Mouse (Mus musculus): ENCODE results near the gene Appl2.

Appl2 gene

DNA sequence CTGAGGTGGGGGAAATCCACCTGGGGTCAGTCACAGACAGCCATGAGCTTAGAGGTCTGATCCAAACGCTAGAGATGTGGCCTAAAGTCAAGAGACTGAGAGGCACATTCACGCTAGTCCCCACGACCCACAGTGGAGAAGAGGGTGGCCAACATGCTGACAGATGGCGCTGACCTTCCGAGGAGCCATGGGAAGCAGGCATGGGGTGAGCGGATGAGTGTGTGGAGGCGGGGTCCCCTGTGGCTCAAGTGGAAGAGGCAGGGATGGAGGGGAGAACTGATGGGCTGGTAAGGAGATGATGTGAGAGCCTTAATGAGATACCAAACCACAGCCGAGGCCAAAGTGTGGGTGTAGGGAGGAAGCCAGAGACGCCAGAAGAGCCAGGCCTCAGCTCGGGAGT, 16.8 kb downstream of the Appl2 start:
- no peak for DNase-seq (ENCODE audit: low spot score in 2 of 2)

DNA sequence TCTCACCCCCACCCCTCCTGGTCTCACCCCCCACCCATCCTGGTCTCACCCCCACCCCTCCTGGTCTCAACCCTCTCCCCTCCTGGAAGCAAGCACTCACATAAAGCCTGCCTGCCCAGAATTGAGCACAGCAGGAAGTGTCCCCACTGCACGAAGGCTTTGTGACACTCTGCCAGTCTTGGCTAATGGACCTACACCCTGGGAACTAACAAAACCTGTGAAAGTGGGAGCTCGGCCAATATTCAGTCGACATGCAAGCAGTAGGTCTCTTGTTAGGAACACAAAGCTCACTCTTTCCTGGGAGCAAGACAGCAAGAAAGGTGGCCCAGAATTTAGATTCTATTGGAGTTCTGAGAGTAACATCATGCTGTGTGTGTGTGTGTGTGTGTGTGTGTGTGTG, 17.6 kb downstream of the Appl2 start:
- DNase-seq (ENCODE audit: low spot score in 2 of 2): no peak

DNA sequence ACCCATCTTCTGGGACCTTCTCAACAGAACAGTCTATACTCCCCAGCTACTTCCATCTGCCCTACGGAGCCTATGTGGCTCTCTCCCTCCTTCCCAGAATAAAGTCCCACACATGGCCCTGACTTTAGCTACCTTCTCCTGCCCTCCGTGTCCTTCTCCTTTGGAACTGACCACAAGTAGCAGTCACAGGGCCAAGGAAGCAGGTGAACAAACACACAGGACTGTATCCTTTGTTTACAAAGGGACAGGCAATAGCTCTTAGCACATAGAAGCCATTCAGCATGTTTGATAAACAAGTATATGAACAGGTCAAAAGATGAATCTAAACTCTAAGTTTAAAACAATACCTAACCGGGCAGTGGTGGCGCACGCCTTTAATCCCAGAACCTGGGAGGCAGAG, 18.7 kb downstream of the Appl2 start:
- DNase-seq (ENCODE audit: low spot score in 2 of 2): no peak

DNA sequence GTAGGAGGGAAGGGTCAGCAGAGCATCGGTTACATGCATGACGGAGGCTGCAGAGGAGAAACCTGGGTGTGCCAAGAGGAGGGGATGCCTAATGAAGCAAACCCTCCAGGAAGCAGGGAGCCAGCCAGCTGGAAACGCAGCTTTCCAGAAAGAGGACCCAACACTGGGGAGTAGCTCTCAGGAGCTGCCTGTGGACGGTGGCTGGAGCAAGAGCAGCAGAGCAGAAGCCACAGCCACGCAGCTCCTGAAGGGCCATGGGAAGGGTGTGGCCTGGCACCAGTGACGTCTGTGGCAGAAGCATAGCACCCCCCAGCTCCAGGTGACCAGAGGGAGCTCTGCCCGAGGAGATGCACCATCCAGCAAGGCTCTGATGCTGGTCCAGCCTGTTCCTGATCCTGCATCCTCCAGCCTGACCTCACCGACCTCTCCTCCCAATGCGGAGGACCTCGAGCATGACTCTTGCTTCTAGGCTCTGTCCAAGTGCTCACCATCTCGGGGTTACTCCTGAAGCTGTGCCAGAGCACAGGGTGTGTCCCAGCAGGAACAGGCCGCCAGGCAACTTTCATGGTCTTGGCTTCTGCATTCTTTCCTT, 19.3 kb downstream of the Appl2 start:
- DNase-seq (ENCODE audit: low spot score in 2 of 2): no peak

DNA sequence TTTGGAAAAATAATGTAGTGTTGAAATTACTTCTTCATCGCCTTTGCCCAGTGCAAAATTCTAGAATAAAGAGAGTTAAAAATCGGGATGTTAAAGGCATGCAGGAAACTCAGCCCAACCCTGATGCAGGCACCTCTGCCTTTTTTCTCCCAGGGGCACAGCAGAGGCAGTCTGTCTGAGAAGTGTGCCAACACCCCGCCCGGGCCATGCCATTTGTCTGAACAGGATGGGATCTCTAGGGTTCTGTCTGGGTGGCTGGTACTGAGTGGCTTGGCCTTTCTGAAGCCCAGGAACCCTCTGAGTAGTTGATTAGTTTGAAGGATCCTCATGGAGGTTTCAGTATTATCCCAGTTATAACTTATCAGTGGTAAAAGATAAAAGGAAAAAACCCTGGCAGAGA, 20.3 kb downstream of the Appl2 start:
- no peak for DNase-seq (ENCODE audit: low spot score in 2 of 2)

DNA sequence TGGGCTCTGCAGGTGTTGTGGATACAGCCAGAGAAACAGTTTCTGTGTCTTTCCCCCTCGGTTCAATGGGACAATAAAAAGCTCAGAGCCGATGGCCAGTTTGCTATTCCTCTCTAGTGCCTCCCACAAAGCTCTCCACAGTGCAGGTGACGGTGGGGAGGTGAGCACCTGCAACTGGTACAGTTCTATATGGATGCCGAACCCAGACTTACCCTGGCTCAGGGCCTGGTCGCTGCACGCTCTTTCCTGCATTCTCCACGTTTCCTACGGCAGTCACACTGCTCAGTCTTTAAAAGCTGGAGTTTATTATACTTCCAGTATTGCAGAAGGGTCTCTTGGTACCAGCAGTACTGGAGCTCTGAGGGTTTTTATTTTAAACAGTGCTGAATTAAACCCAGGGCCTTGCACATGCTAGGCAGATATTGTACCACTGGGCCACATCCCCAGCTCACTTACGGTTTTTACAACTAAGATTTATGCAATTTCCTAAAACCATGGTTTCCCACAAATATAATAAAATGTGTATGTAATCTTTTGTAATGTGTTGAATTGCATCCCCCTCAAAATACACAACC, 21.3 kb downstream of the Appl2 start:
- no peak for DNase-seq (ENCODE audit: low spot score in 2 of 2)

DNA sequence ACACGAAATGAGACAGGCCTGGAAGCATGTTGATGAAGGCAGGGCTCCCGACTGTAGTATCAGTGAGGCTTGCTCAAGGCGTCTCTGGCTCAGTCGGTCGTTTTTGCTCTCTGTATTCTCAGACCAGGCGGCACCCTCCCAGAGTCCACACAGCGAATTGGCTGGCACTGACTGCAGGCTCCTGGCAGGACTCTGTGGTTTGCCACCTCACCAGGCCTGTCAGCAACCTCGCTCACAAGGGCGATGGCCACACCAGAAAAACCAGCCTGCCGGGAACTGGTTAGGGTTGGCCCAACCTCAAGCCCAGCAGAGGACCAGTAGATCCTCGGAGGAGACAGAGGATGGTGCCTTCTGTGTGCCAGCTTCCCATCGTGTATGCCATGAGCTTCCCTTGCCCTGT, 23.7 kb downstream of the Appl2 start:
- DNase-seq (ENCODE audit: low spot score in 2 of 2): no peak

DNA sequence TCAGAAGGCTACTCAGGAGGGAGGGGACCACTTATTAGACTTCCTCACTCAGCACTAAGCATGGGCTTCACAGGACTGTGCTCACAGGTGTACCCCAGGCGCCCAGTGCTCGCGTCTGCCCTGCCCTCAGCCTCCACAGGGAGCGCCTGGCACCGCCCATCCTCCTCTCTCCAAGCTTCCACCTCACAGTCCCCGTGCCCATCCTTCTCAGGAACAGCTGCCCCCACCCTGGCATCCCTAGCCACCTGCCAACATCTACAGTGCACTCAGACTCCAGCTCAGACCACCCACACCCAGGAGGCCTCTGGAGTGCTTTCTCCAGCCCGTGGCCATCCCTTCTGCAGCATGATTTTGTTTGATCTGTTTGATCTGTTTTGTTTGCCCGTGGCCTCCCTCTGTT, 24.5 kb downstream of the Appl2 start:
- DNase-seq (ENCODE audit: low spot score in 2 of 2): no peak

DNA sequence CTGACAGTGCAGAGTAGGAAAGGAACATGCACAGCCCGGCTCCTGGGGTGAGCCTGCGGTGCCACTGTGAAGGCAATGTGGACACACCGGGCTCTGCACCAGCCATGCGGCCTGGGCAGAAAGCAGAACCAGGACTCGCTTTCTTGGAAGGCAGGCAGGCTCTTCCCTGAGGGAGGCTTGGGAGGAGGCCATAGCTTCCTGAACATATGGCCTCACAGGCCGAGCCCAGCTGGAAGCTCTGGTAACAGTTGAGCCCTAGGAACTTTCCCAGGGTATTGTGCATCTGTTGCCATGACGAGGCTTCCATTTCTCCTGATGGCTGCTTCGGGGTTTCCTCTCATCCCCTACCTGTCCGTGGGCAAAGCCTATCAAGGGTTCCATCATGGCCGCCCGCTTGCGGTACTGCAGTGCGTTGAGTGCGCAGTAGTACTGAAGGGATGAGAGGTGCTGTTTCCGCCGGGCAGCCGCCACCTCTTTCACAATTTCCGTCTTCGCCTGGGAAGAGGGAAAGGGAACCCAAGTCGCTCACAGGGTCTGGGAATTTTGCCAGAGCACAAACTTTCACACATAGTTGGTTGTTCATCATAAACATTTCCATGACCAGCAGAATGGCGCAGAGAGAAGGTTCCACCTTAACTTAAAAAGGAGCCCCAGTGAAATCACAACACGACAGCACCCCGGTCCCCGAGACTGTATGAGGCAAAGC, 28.0 kb downstream of the Appl2 start:
- DNase-seq (ENCODE audit: low spot score in 2 of 2): no peak

DNA sequence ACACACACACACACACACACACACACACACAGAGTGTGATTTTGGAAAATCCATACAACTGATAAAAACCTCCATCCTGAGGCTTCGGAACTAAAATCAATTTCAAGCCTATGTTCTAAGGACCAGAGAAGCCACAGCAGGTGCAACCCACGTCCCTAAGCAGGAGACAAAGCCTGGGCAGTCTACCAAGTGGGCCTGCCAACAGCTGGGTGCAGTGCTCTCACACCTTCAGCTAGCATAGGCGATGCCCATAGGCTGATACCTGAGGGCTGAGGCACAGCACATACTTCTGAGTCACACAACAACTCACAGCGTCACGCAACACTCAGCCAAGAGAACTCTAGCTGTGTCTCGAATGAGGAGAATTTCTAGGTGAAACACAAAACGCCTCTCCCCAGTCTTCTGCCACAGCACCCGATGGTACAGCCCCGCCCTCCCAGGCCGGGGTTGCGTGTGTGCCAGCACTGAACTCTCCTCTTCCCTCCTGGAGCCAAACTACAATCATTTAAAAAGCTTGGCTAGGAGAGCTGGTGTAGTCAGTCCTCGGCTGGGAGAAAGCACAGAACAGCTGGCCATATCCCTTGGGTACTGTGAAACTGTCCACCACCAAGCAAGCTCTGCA, 29.6 kb downstream of the Appl2 start:
- no peak for DNase-seq (ENCODE audit: low spot score in 2 of 2)

DNA sequence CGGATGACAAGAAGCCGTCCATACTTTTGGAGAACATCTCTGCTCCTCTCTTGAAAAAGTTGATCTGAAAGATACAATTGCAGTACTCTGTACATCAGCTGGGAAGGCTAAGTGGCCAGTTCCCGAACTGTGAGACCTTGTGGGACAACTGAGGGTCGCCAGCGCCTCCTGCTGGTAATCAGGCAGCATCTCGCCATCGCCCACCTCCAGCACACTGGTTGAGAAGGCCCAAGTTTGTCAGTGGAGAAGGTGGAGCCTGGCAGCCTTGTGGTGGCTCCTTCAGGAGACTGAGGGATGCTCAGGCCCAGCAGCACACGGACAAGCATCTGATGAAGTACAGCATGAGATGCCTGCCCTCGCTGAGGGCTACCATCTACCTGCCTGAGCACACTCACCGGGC, 31.2 kb downstream of the Appl2 start:
- DNase-seq (ENCODE audit: low spot score in 2 of 2): no peak

DNA sequence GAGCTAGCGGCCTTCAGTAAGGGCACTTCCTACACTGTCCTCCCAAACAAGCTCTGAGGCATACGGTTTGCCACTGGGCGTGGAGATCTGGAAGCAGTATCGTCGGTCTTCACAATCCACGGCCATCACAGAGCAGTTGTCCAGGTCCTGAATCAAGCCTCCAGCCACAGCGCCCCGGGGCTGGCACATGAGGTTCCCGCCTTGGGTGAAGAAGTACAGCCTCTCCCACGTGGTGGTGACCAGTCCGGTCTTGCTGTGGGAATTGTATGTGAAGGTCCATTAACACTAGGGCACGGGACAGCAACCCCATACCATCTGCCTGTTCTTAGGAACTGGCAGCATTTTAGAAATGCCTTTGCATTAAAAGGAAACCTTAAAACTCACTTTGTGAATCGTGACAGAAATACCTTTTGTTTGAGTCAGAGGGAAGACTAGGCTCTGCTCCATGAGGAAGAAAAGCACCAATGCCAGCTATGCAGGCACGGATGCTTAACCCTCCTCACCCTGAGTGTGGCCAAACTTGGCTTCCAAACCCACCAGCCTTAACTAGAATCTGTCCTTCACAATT, 35.8 kb downstream of the Appl2 start:
- DNase-seq (ENCODE audit: low spot score in 2 of 2): no peak

DNA sequence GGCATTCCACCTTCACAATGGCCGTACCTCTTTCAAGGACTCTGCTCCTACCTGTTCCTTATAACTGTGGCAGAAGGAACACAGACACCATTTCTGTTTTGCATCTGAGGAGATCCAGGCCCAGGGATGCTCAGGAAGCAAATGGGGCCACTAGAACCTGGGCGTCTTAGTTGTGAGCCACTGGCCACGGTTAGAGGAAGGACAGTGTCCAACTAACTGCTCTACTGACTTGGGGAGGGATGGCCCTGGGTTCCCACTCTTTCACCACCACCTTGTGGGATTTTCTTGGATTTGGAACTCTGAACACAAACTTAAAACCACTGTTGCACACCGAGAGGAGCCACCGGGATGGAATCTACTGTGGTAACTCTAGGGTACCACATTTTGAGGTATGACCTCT, 36.7 kb downstream of the Appl2 start:
- no peak for DNase-seq (ENCODE audit: low spot score in 2 of 2)

DNA sequence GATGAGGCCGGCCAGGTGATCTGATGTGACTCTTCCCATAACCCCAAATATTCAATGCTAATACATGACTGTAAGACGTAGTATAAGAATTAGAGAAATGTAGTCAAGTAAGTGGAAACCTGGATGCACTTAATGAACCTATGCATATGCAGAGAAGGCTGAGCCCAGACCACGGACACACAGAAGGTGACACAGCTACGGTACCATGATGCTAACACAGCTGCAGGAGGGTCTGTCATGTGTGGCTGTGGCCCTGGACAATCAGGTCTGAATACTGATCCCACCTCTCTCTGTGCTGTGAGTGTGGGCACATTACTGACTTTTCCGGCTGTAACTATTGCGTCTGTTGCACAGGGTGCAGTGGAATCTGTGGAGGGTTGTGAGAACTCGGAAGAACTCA, 38.0 kb downstream of the Appl2 start:
- no peak for DNase-seq (ENCODE audit: low spot score in 2 of 2)

DNA sequence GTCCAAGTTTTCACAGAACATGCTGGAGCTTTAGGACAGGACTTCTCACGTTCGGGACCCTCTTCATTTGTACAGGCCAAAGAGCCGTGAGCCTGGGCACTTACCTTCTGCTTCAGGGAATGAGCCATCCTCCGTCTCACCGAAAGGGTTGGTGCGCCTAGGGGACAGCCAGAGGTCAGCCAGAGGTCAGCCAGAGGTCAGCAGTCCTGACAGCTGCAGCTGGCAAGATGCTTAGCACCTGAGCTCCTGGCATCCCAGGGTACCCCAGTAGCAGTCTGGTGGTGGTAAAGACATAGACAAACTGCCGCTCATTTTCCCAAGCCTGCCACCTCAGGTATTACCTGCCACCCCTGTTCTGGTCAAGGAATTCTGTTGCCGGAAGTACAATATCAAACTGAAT, 39.9 kb downstream of the Appl2 start:
- DNase-seq (ENCODE audit: low spot score in 2 of 2): no peak

DNA sequence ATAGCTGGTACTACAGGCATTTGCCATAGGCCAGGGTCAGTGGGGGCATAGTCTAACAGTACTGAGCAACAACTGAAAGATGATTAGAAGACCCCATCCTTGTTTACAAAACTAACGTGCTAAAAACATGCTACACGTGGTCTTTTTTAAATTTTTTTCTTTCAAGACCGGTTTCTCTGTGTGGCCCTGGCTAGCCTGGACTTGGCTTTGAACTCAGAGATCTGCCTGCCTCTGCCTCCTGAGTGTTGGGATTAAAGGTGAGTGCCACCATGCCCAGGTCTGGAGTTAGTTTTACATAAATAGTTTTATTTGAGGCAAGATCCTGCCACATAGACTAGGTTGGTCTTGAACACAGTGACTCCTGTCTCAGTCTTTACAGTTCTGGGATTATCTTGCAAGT, 41.4 kb downstream of the Appl2 start:
- no peak for DNase-seq (ENCODE audit: low spot score in 2 of 2)

DNA sequence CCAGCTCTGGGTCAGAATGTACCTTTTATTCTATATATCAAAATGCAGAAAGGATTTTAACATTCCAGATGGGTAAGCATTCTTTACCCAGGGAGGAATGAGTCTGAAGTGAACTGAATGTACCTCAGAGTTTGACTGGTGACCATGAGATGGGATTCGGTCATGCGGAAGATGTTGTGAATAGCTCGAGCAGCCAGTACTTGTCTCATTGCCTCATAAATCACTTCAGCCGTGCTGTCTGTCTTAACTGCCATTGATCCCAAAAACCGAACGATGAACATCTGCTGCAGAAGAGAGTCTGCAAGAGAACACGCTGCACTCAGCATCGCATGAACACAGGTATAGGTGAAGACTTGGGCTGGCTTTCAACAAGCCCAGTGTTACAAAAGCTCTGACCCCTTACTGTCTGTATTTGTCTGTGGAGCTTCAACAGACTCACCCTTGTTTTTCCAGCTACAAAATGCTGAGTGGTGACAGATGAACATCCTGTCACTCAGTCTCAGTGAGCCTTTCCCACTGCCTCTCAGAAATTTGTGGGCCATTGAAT, 42.8 kb downstream of the Appl2 start:
- no peak for DNase-seq (ENCODE audit: low spot score in 2 of 2)

DNA sequence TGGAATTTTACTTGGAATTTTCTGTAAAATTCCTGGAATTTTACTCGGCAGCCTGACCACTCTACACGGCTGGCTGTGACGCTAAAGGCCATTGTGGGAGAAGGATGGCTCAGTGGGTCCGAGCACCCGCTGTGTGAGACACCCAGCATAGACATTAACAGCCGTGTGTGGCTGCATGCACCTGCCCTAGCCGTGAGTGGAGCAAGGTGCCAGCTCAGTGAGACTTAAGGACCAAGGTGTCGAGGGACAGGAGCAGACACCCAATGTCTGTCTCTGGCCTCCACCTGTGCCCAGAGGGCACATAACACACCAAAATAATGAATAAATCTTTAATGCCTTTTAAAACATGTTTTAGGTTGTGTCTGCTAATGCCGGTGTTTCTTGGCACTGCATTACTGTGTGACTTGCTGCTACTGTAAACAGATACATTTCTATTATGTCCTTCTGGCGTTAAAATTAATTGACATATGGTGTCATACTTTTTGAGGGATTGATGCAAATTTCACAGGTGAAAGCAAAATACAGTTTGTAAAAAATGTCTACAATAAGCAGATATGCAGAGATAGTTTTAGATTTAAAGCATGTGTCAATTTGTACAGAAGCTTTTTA, 44.5 kb downstream of the Appl2 start:
- DNase-seq (ENCODE audit: low spot score in 2 of 2): no peak

DNA sequence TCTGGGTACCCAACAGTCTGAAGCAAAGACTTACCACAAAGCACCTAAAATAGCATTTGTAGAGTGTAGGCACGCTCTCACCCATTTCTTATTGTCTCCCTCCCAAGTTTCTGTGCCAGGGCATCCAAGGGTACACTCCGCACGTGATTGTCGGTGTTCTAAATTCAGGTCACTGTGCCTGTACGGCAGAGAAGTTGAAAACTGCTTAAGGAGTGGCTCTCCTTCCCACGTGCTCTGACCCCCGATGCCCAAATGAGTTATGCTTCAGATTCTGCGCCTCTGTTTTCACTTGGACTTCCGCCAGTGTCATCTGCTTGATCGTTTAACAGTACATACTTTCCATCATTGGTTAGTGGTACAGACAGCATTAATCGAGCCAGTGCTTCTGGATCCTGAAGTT, 47.9 kb downstream of the Appl2 start:
- no peak for DNase-seq (ENCODE audit: low spot score in 2 of 2)

DNA sequence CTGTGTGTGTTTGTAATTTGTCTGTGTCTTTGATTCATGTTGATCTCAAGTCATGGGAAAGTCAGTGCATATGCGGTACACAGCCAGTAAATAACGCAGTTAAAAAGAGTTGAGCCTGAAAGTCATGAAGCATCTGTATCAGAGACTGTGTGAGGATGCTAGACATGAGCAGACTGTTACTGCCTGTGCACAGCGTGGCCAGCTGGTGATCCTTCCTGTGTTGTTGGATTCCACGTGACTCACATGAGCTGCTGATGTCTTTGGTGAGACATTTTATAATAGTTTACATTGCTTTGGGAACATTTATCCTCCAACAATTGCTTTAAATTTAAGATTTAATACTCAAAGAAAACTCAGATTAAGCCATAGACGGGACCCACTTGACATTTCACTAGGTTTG, 54.0 kb downstream of the Appl2 start:
- DNase-seq (ENCODE audit: low spot score in 2 of 2): no peak

DNA sequence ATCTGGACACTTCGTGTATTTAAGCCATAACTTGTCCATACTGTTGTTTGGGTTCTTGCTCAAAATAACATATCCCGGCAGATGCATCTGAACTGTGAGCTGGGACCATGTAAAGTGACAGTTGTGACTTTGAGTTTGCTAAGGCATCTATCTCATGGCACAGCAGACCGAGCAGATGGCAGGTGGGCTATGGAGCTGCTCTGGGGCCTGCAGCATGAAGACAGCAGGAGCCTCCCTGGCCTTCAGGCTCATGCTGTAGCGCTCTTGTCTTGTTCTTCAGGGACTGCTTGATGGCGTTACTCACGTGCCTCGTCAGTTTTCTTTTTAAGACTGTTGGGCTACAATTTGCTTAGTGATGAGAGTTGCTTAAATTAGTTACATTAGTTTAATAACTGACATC, 55.9 kb downstream of the Appl2 start:
- no peak for DNase-seq (ENCODE audit: low spot score in 2 of 2)

DNA sequence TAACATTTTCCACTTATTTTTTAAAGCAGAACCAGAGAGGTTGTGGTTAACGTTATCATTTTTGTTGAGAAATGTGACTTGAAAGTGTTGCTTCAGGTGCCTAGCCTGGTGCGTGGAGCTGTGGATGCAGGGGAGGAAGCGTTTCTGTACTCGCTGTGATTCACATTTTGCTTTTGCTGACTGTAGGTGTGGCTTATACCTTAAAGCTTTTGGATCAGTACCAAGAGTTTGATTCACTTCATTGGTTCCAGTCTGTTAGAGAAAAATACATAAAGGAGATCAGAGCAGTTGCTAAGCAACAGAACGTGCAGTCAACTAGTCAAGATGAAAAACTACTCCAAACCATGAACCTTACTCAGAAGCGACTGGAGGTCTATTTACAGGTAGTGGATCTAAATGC, 57.7 kb downstream of the Appl2 start:
- no peak for DNase-seq (ENCODE audit: low spot score in 2 of 2)

Data from spleen, postnatal 14 days (tissue).